Mouse (Mus musculus) thymus, postnatal 14 days (tissue): ENCODE measurements around the gene Hist1h1c.

ENCODE experiments used
- DNase-seq: peaks from one replicate; pipeline ENCODE4 v3.0.0; 2021

Gene Hist1h1c

GRCm38 (mm10) chr13:23746201-23747080 lies 7.8 kb downstream of the Hist1h1c start, which contains the start of gene Hist1h2bb:
TSS of gene Hist1h2bb (plus strand) at chr13:23746734.
- DNase-seq: peak; percentile 73

DNA sequence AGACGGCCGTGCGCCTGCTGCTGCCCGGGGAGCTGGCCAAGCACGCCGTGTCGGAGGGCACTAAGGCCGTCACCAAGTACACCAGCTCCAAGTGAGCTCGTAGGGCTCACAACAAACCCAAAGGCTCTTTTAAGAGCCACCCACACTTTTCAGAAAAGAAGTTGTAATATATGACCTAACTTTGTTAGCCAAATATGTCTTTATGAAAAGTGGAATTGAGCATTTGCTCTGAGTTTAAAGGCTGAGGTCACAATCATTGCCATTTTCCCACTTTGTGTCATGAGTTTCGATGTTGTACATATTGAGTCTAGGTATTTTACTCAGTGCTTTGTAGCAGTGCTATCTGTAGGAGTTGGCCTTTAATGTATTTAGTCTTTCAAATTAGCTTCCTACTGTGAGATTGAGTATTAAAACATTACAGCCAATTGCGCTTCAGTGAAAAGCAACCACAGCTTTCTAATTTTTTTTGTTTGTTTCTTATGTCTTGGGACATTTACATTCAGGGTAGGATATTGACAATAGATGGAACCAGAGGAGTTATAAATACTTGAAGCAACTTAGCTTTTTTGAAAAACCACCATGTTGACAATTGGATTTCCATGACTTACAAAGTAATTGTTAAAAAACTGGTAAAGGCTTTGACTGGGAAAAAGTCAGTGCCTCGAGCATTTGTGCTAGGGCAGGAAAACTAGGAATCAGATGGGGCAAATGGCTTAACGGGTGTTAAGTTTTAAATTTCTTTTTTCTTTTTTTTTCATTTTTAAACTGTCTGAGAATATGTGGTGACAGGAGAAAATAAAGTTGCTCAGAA lies 8.7 kb downstream of the Hist1h1c start:
- no peak for DNase-seq

DNA sequence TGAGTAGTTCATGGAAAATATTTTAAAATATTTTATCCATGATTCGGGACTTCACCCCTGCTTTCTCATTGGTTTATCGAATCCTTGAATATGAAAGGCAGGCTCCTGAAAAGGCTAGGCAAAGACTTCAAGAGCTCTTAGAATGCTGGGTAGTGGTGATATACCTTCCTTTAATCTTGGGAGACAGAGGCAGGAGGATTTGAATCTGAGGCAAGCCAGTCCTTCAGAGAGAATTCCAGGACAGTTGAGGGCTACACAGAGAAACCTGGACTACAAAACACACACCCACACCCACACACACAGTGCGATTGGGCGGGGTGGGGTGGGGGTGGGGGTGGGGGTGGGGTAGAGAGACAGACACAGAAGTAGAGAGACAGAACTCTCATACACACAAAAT lies 9.3 kb downstream of the Hist1h1c start:
- DNase-seq: no peak

- DNase-seq: no peak
These were observed 11.0 kb downstream of the Hist1h1c start for GRCm38 (mm10) chr13:23749563-23750121.

- peak; percentile 74 for DNase-seq
These were observed 12.3 kb downstream of the Hist1h1c start, which contains the start of gene Hist1h2ab for GRCm38 (mm10) chr13:23750839-23751477. TSS of gene Hist1h2ab (plus strand) at chr13:23751126.

DNA sequence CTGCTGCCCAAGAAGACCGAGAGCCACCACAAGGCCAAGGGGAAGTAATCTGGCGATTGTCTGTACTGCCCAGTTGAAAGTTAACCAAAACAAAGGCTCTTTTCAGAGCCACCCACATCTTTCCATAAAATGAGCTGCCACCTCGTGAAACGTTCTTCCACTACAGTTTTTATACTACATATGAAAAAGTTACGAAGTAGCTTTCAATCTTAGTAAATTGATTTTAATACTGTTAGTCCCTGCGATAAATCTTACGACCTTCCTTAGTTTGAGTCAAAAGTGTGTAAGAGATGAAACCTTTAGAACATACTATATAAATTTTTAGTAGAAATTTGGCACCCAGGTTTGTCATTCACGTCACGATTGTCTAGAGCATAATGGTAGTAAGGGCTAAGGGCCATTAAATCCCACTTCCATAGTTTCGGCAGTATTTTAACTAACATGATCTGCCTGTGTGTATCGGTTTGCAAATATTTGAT lies 12.9 kb downstream of the Hist1h1c start:
- no peak for DNase-seq

DNA sequence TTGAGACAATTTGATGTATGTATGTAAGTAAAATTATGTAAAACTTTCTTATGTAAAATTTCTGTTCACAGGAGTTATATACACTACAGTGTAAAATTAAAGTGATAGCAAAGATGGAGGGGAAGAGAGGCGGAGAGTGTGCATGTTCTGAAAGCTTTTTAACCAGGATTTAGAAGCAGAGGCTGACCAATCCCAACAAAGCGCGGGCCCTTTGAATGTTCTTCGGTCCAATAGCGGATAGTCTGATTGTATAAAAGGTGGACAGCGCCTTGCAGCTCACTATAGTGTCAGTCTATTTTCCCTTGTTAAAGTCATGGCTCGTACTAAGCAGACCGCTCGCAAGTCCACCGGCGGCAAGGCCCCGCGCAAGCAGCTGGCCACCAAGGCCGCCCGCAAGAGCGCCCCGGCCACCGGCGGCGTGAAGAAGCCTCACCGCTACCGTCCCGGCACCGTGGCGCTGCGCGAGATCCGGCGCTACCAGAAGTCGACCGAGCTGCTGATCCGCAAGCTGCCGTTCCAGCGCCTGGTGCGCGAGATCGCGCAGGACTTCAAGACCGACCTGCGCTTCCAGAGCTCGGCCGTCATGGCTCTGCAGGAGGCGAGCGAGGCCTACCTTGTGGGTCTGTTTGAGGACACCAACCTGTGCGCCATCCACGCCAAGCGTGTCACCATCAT lies 13.6 kb downstream of the Hist1h1c start, which contains the start of gene Hist1h3b:
TSS of gene Hist1h3b (plus strand) at position 201 of the 675 bp plus-strand sequence.
- DNase-seq: peak; percentile 91

- no peak for DNase-seq
These were observed 14.1 kb downstream of the Hist1h1c start for GRCm38 (mm10) chr13:23752742-23753172.

GRCm38 (mm10) chr13:23753314-23754078 lies 14.9 kb downstream of the Hist1h1c start:
- no peak for DNase-seq

GRCm38 (mm10) chr13:23755000-23755399 lies 16.4 kb downstream of the Hist1h1c start:
- no peak for DNase-seq

DNA sequence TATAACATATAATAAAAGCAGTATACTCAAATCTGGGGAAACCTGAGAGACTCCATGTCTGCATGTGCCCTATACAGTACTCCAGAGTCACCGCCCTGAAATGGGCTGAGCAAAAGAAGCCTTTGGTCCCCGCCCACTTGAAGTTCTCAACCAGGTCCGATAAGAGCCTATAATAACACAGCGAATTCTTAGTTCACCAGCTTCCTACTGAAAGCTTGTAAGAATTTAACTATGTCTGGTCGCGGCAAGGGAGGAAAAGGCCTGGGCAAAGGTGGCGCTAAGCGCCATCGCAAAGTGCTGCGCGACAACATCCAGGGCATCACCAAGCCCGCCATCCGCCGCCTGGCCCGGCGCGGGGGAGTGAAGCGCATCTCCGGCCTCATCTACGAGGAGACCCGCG lies 18.2 kb downstream of the Hist1h1c start, which contains the start of gene Hist1h4b:
TSS of gene Hist1h4b (plus strand) at position 224 of the 400 bp plus-strand sequence.
- DNase-seq: peak; percentile 94

DNA sequence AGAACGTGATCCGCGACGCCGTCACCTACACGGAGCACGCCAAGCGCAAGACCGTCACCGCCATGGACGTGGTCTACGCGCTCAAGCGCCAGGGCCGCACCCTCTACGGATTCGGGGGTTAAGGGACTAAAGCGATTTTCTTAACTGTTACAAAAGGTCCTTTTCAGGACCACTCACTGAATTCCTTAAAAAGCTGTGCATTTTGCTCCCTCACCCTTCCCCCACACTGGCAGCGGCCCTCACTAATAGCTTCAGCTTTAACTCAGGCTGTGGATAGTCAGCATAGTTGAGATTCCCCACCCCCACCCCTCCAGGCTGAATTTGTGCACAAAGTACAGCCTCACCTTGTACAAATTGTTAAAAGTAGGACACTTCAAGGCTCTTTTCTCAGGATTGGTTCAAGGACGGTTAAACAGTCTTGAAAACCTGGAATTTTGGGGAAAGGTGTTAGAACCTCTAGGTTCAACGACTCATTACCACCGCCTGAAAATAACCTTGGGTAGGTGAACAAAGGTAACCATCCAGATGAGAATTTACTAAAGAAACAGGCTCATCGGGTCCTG lies 18.7 kb downstream of the Hist1h1c start:
- DNase-seq: peak; percentile 29

DNA sequence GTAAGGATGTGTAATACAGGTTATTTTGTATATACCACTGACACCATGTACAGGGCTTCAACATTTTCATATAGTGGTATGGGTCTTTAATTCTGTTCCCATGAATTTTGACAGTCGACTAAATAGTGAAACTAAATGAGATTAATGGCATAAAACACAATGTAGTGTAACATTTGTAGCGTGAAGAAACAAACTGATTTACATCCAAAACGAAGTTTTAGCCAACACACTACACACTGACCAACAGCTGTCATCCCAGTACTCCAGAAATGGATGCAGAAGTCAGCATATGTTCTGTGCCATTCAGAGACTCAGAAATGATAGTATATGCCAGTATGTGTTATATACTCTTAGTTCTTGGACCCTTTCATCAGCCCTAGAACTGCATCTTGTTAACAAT lies 19.3 kb downstream of the Hist1h1c start:
- DNase-seq: no peak

DNA sequence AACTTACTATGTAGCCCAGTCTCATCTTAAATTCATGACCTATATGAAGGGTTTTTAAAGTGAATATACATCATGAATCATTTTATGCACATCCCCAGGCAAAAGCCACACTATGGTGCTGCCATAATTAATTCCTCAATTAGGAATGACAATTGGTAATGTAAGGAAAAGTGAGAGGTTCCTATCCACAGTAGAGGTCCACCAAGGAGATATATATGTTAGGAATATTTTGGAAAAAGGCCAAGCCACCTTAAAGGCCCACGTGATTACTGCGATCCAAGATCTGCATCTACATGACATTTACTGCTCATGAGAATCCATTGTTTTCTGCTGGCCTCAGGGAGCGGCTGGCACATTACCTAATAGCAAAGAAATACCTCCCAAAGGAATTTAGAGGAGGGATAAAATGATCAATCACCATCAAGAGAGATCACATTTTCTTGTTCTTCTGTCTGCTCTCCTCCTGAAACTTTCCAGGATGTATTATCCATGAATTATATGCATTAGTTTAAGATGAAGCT lies 20.7 kb downstream of the Hist1h1c start:
- DNase-seq: no peak

GRCm38 (mm10) chr13:23759916-23760239 lies 21.3 kb downstream of the Hist1h1c start:
- no peak for DNase-seq

DNA sequence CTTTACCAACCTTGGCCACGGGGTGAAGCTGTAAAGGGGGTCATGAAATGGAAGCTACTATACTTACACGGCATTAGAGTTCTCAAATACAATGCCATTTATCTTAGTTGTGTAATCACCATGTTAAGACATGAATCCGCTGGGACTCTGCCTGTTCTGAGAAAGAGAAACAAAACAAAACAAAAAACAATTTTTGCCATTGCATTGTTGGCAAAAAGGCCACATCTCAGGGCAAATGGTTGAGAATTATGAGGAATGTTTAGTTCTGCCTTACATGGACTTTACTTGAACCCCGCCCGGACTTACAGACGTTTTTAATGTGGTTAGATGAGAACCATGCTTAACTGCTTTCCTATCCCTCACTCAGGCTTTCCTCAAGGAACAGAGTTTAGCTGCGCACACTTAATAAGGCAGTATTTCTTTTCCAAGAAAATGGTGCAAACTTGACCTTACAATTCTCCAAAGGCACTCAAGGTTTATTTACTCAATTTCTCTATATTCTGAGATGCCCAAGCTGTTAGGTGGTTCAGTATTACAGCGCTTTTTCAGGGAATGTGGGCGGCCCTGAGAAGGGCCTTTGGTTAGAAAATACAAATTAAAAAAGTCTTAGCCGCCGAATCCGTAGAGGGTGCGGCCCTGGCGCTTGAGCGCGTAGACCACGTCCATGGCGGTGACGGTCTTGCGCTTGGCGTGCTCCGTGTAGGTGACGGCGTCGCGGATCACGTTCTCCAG lies 21.8 kb downstream of the Hist1h1c start:
- DNase-seq: peak; percentile 57

- peak; percentile 99 for DNase-seq
These were observed 22.6 kb downstream of the Hist1h1c start, which contains the start of gene Hist1h4a for GRCm38 (mm10) chr13:23760972-23761864. TSS of gene Hist1h4a (minus strand) at chr13:23761230.
